Mouse (Mus musculus) Muller cell, postnatal 12 days (primary cell): Measurements from ENCODE around the gene Stk35.
"Not testable (repeated sequence)": the region's sequence is repeated elsewhere in the genome, so short reads cannot be mapped to it uniquely, and the experiment has no call there.

Source experiments
- DNase-seq: peaks from one replicate; pipeline ENCODE4 v3.0.0-alpha.2; 2015; ENCODE audit errors: inconsistent ontology term

Stk35 gene

GRCm38 (mm10) chr2:129834881-129835280 is 34.6 kb downstream of the Stk35 start:
- no peak for DNase-seq

- no peak for DNase-seq
Measured at GRCm38 (mm10) chr2:129836921-129837320, 36.6 kb downstream of the Stk35 start.

- no peak for DNase-seq
Measured at GRCm38 (mm10) chr2:129838321-129838720, 38.0 kb downstream of the Stk35 start.

GRCm38 (mm10) chr2:129845826-129846225 is 45.5 kb downstream of the Stk35 start:
- no peak for DNase-seq

- DNase-seq: no peak
Measured at GRCm38 (mm10) chr2:129846501-129846900, 46.2 kb downstream of the Stk35 start.

GRCm38 (mm10) chr2:129849078-129849477 is 48.8 kb downstream of the Stk35 start:
- not testable (repeated sequence) for DNase-seq

- DNase-seq: no peak
Measured at GRCm38 (mm10) chr2:129851512-129851911, 51.2 kb downstream of the Stk35 start.

- peak; percentile 97 for DNase-seq
Measured at GRCm38 (mm10) chr2:129863256-129863655, 62.9 kb downstream of the Stk35 start.

GRCm38 (mm10) chr2:129864958-129865357 is 64.6 kb downstream of the Stk35 start:
- DNase-seq: peak; percentile 98

- no peak for DNase-seq
Measured at GRCm38 (mm10) chr2:129869151-129869550, 68.8 kb downstream of the Stk35 start.

- no peak for DNase-seq
Measured at GRCm38 (mm10) chr2:129871246-129871645, 70.9 kb downstream of the Stk35 start.

GRCm38 (mm10) chr2:129872071-129872470 is 71.8 kb downstream of the Stk35 start:
- peak; percentile 26 for DNase-seq

- DNase-seq: peak; percentile 86
Measured at GRCm38 (mm10) chr2:129873489-129873888, 73.2 kb downstream of the Stk35 start.

GRCm38 (mm10) chr2:129874084-129874483 is 73.8 kb downstream of the Stk35 start:
- peak; percentile 95 for DNase-seq

- DNase-seq: no peak
Measured at GRCm38 (mm10) chr2:129874509-129875095, 74.3 kb downstream of the Stk35 start.

GRCm38 (mm10) chr2:129876935-129877334 is 76.6 kb downstream of the Stk35 start:
- no peak for DNase-seq

GRCm38 (mm10) chr2:129879817-129880216 is 79.5 kb downstream of the Stk35 start:
- peak; percentile 35 for DNase-seq

- DNase-seq: no peak
Measured at GRCm38 (mm10) chr2:129880226-129880625, 79.9 kb downstream of the Stk35 start.

GRCm38 (mm10) chr2:129881886-129882285 is 81.6 kb downstream of the Stk35 start:
- no peak for DNase-seq
